Mouse (Mus musculus) intestine, postnatal 0 days (tissue): Measurements from ENCODE around the gene Sh3tc1. TPM values are rescaled to one million over a fixed set of nuclear protein-coding genes. Genes with fewer than 3 reads are reported as not detected.
A peak's percentile ranks its signal among the peaks of the same experiment; 100 is the strongest.

ENCODE experiments used
- ATAC-seq: fragments of 200-750 bp; cut with Nextera tagmentation; 2 replicates; pipeline ENCODE4 v1.8.0; 2017; ENCODE audit warnings: mild to moderate bottlenecking, moderate TSS enrichment, moderate library complexity
- H3K27ac ChIP-seq: fragments of 300-500 bp; sonication (generic); 2 replicates; pipeline ENCODE4 v1.5.1; 2014; ENCODE audit warnings: mild to moderate bottlenecking, low read depth, low read length, moderate library complexity
- H3K27me3 ChIP-seq: fragments of 300-500 bp; sonication (generic); replicated peaks from 2 replicates; pipeline ENCODE4 v1.6.1; 2014; ENCODE audit warnings: low read length, mixed read lengths; ENCODE audit not compliant: control insufficient read depth, insufficient read depth
- H3K36me3 ChIP-seq: fragments of 300-500 bp; sonication (generic); 2 replicates; pipeline ENCODE4 v1.6.1; 2014; ENCODE audit warnings: mild to moderate bottlenecking, moderate library complexity; ENCODE audit not compliant: control insufficient read depth, insufficient read depth
- H3K4me1 ChIP-seq: fragments of 300-500 bp; sonication (generic); replicated peaks from 2 replicates; pipeline ENCODE4 v1.6.1; 2014; ENCODE audit warnings: antibody characterized with exemption, low read length, mixed read lengths; ENCODE audit not compliant: control insufficient read depth, insufficient read depth
- H3K4me2 ChIP-seq: fragments of 300-500 bp; sonication (generic); replicated peaks from 2 replicates; pipeline ENCODE4 v1.6.1; 2014; ENCODE audit warnings: low read depth, mild to moderate bottlenecking, moderate library complexity
- H3K4me3 ChIP-seq: fragments of 300-500 bp; sonication (generic); 2 replicates; pipeline ENCODE4 v1.5.1; 2014; ENCODE audit warnings: low read depth, low read length
- H3K9ac ChIP-seq: fragments of 300-500 bp; sonication (generic); 2 replicates; pipeline ENCODE4 v1.6.1; 2014; ENCODE audit warnings: mild to moderate bottlenecking, low read depth, low read length
- H3K9me3 ChIP-seq: fragments of 300-500 bp; sonication (generic); 2 replicates; pipeline ENCODE4 v1.6.1; 2016; ENCODE audit warnings: mixed run types; ENCODE audit not compliant: control insufficient read depth
- CTCF ChIP-seq: sonication (generic); IDR thresholded peaks from 2 replicates; pipeline ENCODE4 v1.5.1; 2016; ENCODE audit warnings: low read depth, mild to moderate bottlenecking, control low read depth, antibody characterized with exemption, moderate library complexity
- WGBS: fragments of 180-500 bp; shearing (Covaris S2); extraction: QIAGEN DNeasy Blood & Tissue Kit; methylation state at CpG from one replicate; pipeline ENCODE4 v1.1.7; 2014; 5-methylcytosine and 5-hydroxymethylcytosine counted together
- polyA plus RNA-seq: library from polyadenylated mRNA; unstranded; fragments of >200 nt; fragmentation: Nextera tagmentation; extraction: Ambion mirVana; gene quantifications from 2 replicates; pipeline ENCODE4 v1.2.1, GENCODE M21; 2015

The Sh3tc1 gene
- polyA plus RNA-seq, 1 experiment from 2014 or later, result 18.3 TPM

DNA sequence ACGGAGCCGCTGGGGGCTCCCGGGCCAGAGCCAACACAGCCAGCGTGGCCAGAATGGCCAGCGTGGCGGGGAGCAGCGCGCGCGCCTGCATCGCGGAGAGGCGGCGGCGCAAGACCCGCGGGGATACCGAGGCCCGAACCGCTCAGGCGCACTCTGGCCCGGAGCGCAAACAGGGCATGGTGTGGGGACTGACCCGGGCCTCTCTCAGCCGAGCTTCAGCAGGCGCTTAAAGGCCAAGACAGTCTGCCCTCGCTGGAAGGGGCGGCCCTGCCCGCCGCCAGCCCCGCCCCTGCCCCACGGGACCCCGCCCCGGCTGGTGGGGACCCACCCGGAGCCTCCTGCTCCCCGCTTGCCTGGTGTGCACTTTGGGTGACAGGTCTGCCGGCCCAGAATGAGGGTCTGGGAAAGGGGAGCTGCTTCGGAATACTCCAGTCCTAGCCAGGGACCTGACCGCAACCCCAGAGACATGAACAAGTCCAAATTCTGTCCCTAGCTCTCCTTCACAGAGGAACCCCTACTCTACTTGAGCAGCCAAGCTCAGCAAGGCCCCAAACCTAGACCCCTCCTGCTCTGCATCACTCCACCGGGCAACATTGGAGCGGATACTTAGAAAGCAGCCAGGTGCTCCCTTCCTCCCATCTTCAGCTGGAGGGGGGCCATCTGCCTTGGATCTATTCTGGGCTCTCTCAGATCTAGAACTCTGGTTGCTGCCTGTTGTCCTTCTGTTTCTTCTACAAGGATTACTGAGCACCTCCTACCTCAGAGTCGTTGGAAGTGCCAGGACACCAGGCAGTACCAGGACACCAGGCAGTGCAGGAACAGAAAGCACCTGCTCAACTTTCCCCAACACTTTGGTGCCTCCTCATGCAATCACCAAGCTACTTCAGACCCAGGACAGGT, 60.3 kb downstream of the Sh3tc1 start, which contains the start of gene Htra3:
Gene Htra3 (minus strand): TSS at position 527 of the 900 bp plus-strand sequence.
- no peaks in the 10 kb centered on the region for H3K36me3 ChIP-seq
- peak within 1 kb of the TSS; percentile 69 for H3K4me2 ChIP-seq
- peaks cover 2% of the 10 kb centered on the region; the same call in 1 of the 2 replicates for H3K4me1 ChIP-seq
- no peak for ATAC-seq
- H3K9me3 ChIP-seq, result no peaks in the 10 kb centered on the region
- H3K27me3 ChIP-seq, result peaks cover 26% of the 10 kb centered on the region
- no peak within 1 kb of the TSS for H3K27ac ChIP-seq
- WGBS, result 11% methylated on average over 35 of the region's 42 CpGs
- peak within 1 kb of the TSS; percentile 53 for H3K9ac ChIP-seq
- TF ChIP-seq CTCF, result no peak
- H3K4me3 ChIP-seq, result peak within 1 kb of the TSS; percentile 39

- Histone ChIP-seq H3K4me3 (no peak overlapping the region), H3K27ac (no peak overlapping the region), H3K36me3 (no peaks in the 10 kb centered on the region), H3K4me1 (peaks cover 12% of the 10 kb centered on the region; the same call in 1 of the 2 replicates), H3K4me2 (no peak overlapping the region), H3K9me3 (no peaks in the 10 kb centered on the region), H3K9ac (no peak overlapping the region), H3K27me3 (peaks cover 26% of the 10 kb centered on the region)
- WGBS, result 84% methylated on average over 7 of the region's 7 CpGs
- TF ChIP-seq CTCF, result no peak
- ATAC-seq, result no peak
Observed at GRCm38 (mm10) chr5:35676964-35677363, 62.8 kb downstream of the Sh3tc1 start.

- H3K27me3 ChIP-seq, result peaks cover 14% of the 10 kb centered on the region
- H3K4me1 ChIP-seq, result peaks cover 12% of the 10 kb centered on the region; the same call in 1 of the 2 replicates
- TF ChIP-seq CTCF, result no peak
- H3K4me3 ChIP-seq, result no peak overlapping the region
- no peaks in the 10 kb centered on the region for H3K9me3 ChIP-seq
- 30% methylated on average over 4 of the region's 4 CpGs for WGBS
- ATAC-seq, result 0 out of 2 replicates have a peak, but pooled peaks have one; percentile 23
- H3K36me3 ChIP-seq, result no peaks in the 10 kb centered on the region
- H3K27ac ChIP-seq, result no peak overlapping the region
- no peak overlapping the region; the same call in 1 of the 2 replicates for H3K9ac ChIP-seq
- no peak overlapping the region for H3K4me2 ChIP-seq
Observed at GRCm38 (mm10) chr5:35674081-35674555, 65.7 kb downstream of the Sh3tc1 start.

- Histone ChIP-seq H3K4me3 (no peak overlapping the region), H3K9ac (no peak overlapping the region), H3K27ac (0 out of 2 replicates have a peak overlapping the region, but pooled peaks have one; percentile 22), H3K36me3 (no peaks in the 10 kb centered on the region), H3K4me1 (peaks cover 12% of the 10 kb centered on the region; the same call in 1 of the 2 replicates), H3K9me3 (no peaks in the 10 kb centered on the region), H3K27me3 (peaks cover 4% of the 10 kb centered on the region), H3K4me2 (no peak overlapping the region)
- WGBS, result 30% methylated on average over 7 of the region's 7 CpGs
- no peak for TF ChIP-seq CTCF
- peak; percentile 66 for ATAC-seq
Observed at GRCm38 (mm10) chr5:35673086-35673485, 66.7 kb downstream of the Sh3tc1 start.

DNA sequence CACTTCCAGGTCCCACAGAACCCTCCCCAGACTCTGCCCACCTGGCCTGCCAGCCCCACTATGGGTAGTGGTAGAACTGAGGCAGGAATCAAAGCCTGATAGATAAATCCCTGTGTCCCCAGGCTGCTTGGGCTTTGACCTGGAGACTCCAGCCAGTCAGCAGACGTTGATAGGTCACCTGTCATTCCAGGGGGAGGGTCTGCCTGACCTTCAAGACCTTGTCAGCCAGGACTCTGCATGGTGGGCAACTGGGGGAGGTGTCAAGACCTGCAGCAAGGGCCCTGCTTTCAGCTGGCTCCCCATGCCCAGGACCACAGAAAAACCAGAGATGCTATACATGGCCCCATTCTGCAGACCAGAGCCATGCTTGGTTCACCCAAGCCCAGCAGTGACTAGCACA, 67.2 kb downstream of the Sh3tc1 start:
- TF ChIP-seq CTCF, result no peak
- peak overlapping the region; percentile 2; the same call in 1 of the 2 replicates for H3K9ac ChIP-seq
- no peak overlapping the region for H3K27ac ChIP-seq
- WGBS, result 71% methylated on average over 1 of the region's 1 CpGs
- ATAC-seq, result no peak
- H3K27me3 ChIP-seq, result no peaks in the 10 kb centered on the region
- no peak overlapping the region for H3K4me3 ChIP-seq
- peaks cover 12% of the 10 kb centered on the region; the same call in 1 of the 2 replicates for H3K4me1 ChIP-seq
- no peaks in the 10 kb centered on the region for H3K9me3 ChIP-seq
- H3K4me2 ChIP-seq, result no peak overlapping the region
- H3K36me3 ChIP-seq, result no peaks in the 10 kb centered on the region

- Histone ChIP-seq H3K36me3 (no peaks in the 10 kb centered on the region; the same call in 1 of the 2 replicates), H3K4me1 (peaks cover 12% of the 10 kb centered on the region; the same call in 1 of the 2 replicates), H3K27ac (peak overlapping the region; percentile 15; the same call in 1 of the 2 replicates), H3K9me3 (no peaks in the 10 kb centered on the region), H3K9ac (no peak overlapping the region), H3K4me2 (no peak overlapping the region), H3K4me3 (no peak overlapping the region), H3K27me3 (no peaks in the 10 kb centered on the region)
- no peak; the same call in 1 of the 2 replicates for ATAC-seq
- TF ChIP-seq CTCF, result no peak
- 53% methylated on average over 9 of the region's 9 CpGs for WGBS
Observed at GRCm38 (mm10) chr5:35671474-35671891, 68.3 kb downstream of the Sh3tc1 start.
